Comparison of ENCODE assay signal across 7 mouse cellular contexts in the genomic region with DNA sequence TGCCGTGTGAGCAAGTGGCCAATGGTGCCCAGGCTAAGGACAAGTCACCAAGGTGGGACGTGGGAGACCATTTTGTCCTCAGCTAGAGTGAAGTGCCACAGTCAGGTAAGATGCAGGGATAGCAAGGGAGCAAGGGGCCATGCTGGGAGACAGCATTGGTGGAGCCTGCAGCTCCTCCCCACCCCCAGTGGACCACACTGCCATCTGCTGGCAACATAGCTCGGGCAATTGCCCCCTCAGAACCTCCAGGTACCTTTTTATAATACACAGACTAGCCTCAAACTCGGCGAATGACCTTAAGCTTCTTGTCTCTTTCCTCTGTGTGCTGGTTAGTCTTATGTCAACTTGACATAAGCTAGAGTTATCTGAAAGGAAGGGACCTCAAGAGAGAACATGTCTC.
DNase-seq lines count a peak whose midpoint lies in the region; ATAC-seq lines count a peak whose summit lies in the region.

No protein-coding gene starts in this region.

- DNase-seq in ovary, postnatal 36 days (ENCODE audit: low spot score), result peak; percentile 48
- DNase-seq in ovary, postnatal 10 days (ENCODE audit: low spot score), result no peak
- DNase-seq in adrenal gland, adult 18-20 months (ENCODE audit: low spot score in 2 of 2), result peak; percentile 36 to 57
- DNase-seq in heart, postnatal 4 days, result peak; percentile 40
- DNase-seq in embryo, embryonic 11 days, result no peak

- peak; percentile 45; the same call in 1 of the 2 replicates for ATAC-seq in neutrophil, adult 5-6 weeks (ENCODE audit: extremely low read depth, insufficient number of reproducible peaks, low FRiP score, poor library complexity, severe bottlenecking)
- no peak for ATAC-seq in erythroid progenitor cell, adult 5-6 weeks (replicated peaks; ENCODE audit: low FRiP score, poor library complexity, severe bottlenecking)

Comparison
In these comparisons a context has a peak if more than half of its experiments do, and no peak if none do; other contexts are left out.
1. DNase-seq: peak in ovary, postnatal 36 days (single experiment), adrenal gland, adult 18-20 months (2 of 2) and heart, postnatal 4 days (single experiment); none in ovary, postnatal 10 days (single experiment) and embryo, embryonic 11 days (single experiment).